Mouse (Mus musculus) cerebellum, postnatal 36 days (tissue): ENCODE data around the gene Tmem131.
"Not testable (repeated sequence)": the region's sequence is repeated elsewhere in the genome, so short reads cannot be mapped to it uniquely, and the experiment has no call there.

Source experiments
- DNase-seq, 2 experiments: peaks; one replicate each; pipeline ENCODE4 v3.0.0; 2021 to 2022; ENCODE audit warnings: mixed read lengths in 2 of 2

Tmem131 gene

GRCm38 (mm10) chr1:36830913-36831866 lies 112.3 kb downstream of the Tmem131 start:
- no peak for DNase-seq

GRCm38 (mm10) chr1:36824356-36824755 lies 119.1 kb downstream of the Tmem131 start:
- no peak for DNase-seq

GRCm38 (mm10) chr1:36821918-36822317 lies 121.5 kb downstream of the Tmem131 start:
- not testable (repeated sequence) for DNase-seq

GRCm38 (mm10) chr1:36815166-36815565 lies 128.3 kb downstream of the Tmem131 start:
- DNase-seq, result no peak

- DNase-seq, result no peak
Observed at GRCm38 (mm10) chr1:36814271-36814903, 129.1 kb downstream of the Tmem131 start.

GRCm38 (mm10) chr1:36813415-36813814 lies 130.1 kb downstream of the Tmem131 start:
- peak in 1 of 2 experiments; percentile 20 for DNase-seq

GRCm38 (mm10) chr1:36811806-36812205 lies 131.7 kb downstream of the Tmem131 start:
- no peak for DNase-seq

GRCm38 (mm10) chr1:36807782-36808565 lies 135.5 kb downstream of the Tmem131 start:
- DNase-seq, result no peak

- no peak for DNase-seq
Observed at GRCm38 (mm10) chr1:36807086-36807485, 136.4 kb downstream of the Tmem131 start.

- no peak for DNase-seq
Observed at GRCm38 (mm10) chr1:36806181-36806905, 137.1 kb downstream of the Tmem131 start.

GRCm38 (mm10) chr1:36804833-36805232 lies 138.6 kb downstream of the Tmem131 start:
- no peak for DNase-seq

- no peak for DNase-seq
Observed at GRCm38 (mm10) chr1:36804259-36804658, 139.2 kb downstream of the Tmem131 start.

- no peak for DNase-seq
Observed at GRCm38 (mm10) chr1:36800379-36801011, 143.0 kb downstream of the Tmem131 start.

- no peak for DNase-seq
Observed at GRCm38 (mm10) chr1:36797481-36797880, 146.0 kb downstream of the Tmem131 start.

GRCm38 (mm10) chr1:36796711-36797110 lies 146.8 kb downstream of the Tmem131 start:
- DNase-seq, result no peak

GRCm38 (mm10) chr1:36789416-36789815 lies 154.1 kb downstream of the Tmem131 start:
- no peak for DNase-seq

- peak in 1 of 2 experiments; percentile 27 for DNase-seq
Observed at GRCm38 (mm10) chr1:36786377-36786776, 157.1 kb downstream of the Tmem131 start.

GRCm38 (mm10) chr1:36785238-36785641 lies 158.2 kb downstream of the Tmem131 start:
- peak; percentile 49 to 56 for DNase-seq

GRCm38 (mm10) chr1:36784365-36785134 lies 158.9 kb downstream of the Tmem131 start:
- peak; percentile 90 to 95 for DNase-seq

- DNase-seq, result peak; percentile 39 to 51
Observed at GRCm38 (mm10) chr1:36782476-36782875, 161.0 kb downstream of the Tmem131 start.

GRCm38 (mm10) chr1:36780793-36781192 lies 162.7 kb downstream of the Tmem131 start:
- DNase-seq, result no peak
